Mouse (Mus musculus) midbrain, embryonic 11.5 days (tissue): ENCODE results near the gene Sf3a2. TPM values are rescaled to one million over a fixed set of nuclear protein-coding genes. Genes with fewer than 3 reads are reported as not detected.

Source experiments
- ATAC-seq: fragments of 200-750 bp; cut with Nextera tagmentation; 2 replicates; pipeline ENCODE4 v1.8.0; 2017; ENCODE audit warnings: moderate TSS enrichment, moderate library complexity; ENCODE audit not compliant: low FRiP score
- DNase-seq: peaks from one replicate; pipeline ENCODE4 v3.0.0; 2015; ENCODE audit warnings: low spot score; ENCODE audit errors: missing footprints
- H3K27ac ChIP-seq: fragments of 300-500 bp; sonication (generic); 2 replicates; pipeline ENCODE4 v1.5.1; 2014; ENCODE audit warnings: low read depth, low read length
- H3K27me3 ChIP-seq: fragments of 300-500 bp; sonication (generic); 2 replicates; pipeline ENCODE4 v1.6.1; 2014; ENCODE audit warnings: mild to moderate bottlenecking, low read length, moderate library complexity, mixed read lengths; ENCODE audit not compliant: control insufficient read depth, insufficient read depth
- H3K36me3 ChIP-seq: fragments of 300-500 bp; sonication (generic); 2 replicates; pipeline ENCODE4 v1.6.1; 2014; ENCODE audit warnings: mild to moderate bottlenecking, low read length, moderate library complexity, mixed read lengths; ENCODE audit not compliant: control insufficient read depth, insufficient read depth
- H3K4me1 ChIP-seq: fragments of 300-500 bp; sonication (generic); 2 replicates; pipeline ENCODE4 v1.6.1; 2014; ENCODE audit warnings: low read length; ENCODE audit not compliant: control insufficient read depth, insufficient read depth
- H3K4me2 ChIP-seq: fragments of 300-500 bp; sonication (generic); 2 replicates; pipeline ENCODE4 v1.6.1; 2014; ENCODE audit warnings: mild to moderate bottlenecking, moderate library complexity
- H3K4me3 ChIP-seq: fragments of 300-500 bp; sonication (generic); 2 replicates; pipeline ENCODE4 v1.5.1; 2014; ENCODE audit warnings: low read depth, low read length
- H3K9ac ChIP-seq: fragments of 300-500 bp; sonication (generic); 2 replicates; pipeline ENCODE4 v1.6.1; 2014; ENCODE audit warnings: low read length
- H3K9me3 ChIP-seq: fragments of 300-500 bp; sonication (generic); 2 replicates; pipeline ENCODE4 v1.6.1; 2016; ENCODE audit warnings: low read length; ENCODE audit not compliant: control insufficient read depth
- WGBS: fragments of 180-500 bp; shearing (Covaris S2); extraction: QIAGEN DNeasy Blood & Tissue Kit; methylation state at CpG from one replicate; pipeline ENCODE4 v1.1.7; 2014; 5-methylcytosine and 5-hydroxymethylcytosine counted together
- polyA plus RNA-seq: library from polyadenylated mRNA; unstranded; fragments of >200 nt; fragmentation: Nextera tagmentation; extraction: Ambion mirVana; gene quantifications from 2 replicates; pipeline ENCODE4 v1.2.1, GENCODE M21; 2014

Sf3a2 gene
- polyA plus RNA-seq, 1 experiment from 2014 or later, result 104 TPM

- Histone ChIP-seq H3K36me3 (peaks cover 24% of the 10 kb centered on the region), H3K9me3 (no peaks in the 10 kb centered on the region), H3K4me3 (peak overlapping the region; percentile 40), H3K9ac (peak overlapping the region; percentile 75), H3K4me1 (peaks cover 25% of the 10 kb centered on the region), H3K27me3 (peaks cover 30% of the 10 kb centered on the region), H3K27ac (no peak overlapping the region; the same call in 1 of the 2 replicates), H3K4me2 (peak overlapping the region; percentile 91)
- ATAC-seq (peak; percentile 8; the same call in 1 of the 2 replicates), DNase-seq (no peak)
- 37% methylated on average over 34 of the region's 34 CpGs for WGBS
Measured at GRCm38 (mm10) chr10:80806341-80807056, 8.5 kb downstream of the Sf3a2 start.

- DNase-seq (peak; percentile 96), ATAC-seq (peak; percentile 82)
- H3K9ac ChIP-seq, result peak overlapping the region; percentile 75
- peaks cover 25% of the 10 kb centered on the region for H3K4me1 ChIP-seq
- peak overlapping the region; percentile 91 for H3K4me2 ChIP-seq
- H3K36me3 ChIP-seq, result peaks cover 24% of the 10 kb centered on the region
- H3K27ac ChIP-seq, result peak overlapping the region; percentile 20; the same call in 1 of the 2 replicates
- H3K27me3 ChIP-seq, result peaks cover 30% of the 10 kb centered on the region
- WGBS, result under 1% methylated on average over 58 of the region's 58 CpGs
- H3K9me3 ChIP-seq, result no peaks in the 10 kb centered on the region
- H3K4me3 ChIP-seq, result peak overlapping the region; percentile 40
Measured at GRCm38 (mm10) chr10:80807057-80807627, 9.1 kb downstream of the Sf3a2 start.

DNA sequence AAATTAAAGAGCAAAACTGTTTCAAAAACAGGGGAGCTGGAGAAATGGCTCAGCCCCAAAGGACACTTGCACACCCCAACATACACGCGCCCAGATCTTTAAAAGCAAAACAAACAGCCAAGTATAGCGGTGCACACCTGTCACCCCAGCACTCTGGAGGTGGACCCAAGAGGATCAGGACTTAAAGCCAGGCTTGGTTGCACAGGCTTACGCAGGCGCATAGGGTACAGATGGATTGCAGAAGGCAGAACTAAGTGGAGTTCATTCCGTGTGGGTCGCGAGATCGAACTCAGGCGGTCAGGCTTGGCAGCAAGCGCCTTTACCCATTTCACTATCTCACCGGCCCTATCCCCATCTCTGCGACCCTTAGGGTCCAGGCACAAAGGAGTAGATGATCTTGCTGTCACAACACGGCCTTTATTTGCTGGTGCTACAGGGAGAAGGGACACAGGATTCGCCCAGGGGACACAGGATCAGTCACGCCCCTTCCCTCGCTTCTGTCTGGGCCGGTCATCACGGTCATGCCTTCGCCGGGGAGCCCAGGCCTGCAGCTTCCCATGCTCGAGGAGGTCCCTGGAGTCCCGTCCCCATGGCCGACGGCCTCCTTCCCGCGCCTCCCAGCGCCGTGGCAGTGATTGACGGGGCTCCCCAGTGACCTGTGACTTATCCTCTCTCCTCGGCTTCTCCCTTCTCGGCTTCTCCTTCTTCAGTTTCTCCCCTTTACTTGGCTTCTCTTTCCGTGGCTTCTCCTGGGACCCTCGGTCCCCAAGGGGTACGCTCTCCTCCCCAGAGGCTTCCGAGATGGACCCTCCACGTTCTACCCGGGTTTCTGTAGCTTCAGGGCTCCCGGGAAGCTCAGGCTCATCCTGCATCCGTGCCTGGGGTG, 10.3 kb downstream of the Sf3a2 start:
- H3K4me3 ChIP-seq, result peak overlapping the region; percentile 6; the same call in 1 of the 2 replicates
- 20% methylated on average over 40 of the region's 40 CpGs for WGBS
- H3K27ac ChIP-seq, result no peak overlapping the region
- H3K9ac ChIP-seq, result peak overlapping the region; percentile 24; the same call in 1 of the 2 replicates
- ATAC-seq (no peak), DNase-seq (peak; percentile 91)
- H3K27me3 ChIP-seq, result peaks cover 30% of the 10 kb centered on the region
- peaks cover 25% of the 10 kb centered on the region for H3K4me1 ChIP-seq
- peak overlapping the region; percentile 29; the same call in 1 of the 2 replicates for H3K4me2 ChIP-seq
- peaks cover 13% of the 10 kb centered on the region for H3K36me3 ChIP-seq
- no peaks in the 10 kb centered on the region for H3K9me3 ChIP-seq

- peaks cover 6% of the 10 kb centered on the region for H3K36me3 ChIP-seq
- H3K4me2 ChIP-seq, result peak overlapping the region; percentile 29; the same call in 1 of the 2 replicates
- peak; percentile 90 for DNase-seq
- no peaks in the 10 kb centered on the region for H3K9me3 ChIP-seq
- WGBS, result 9% methylated on average over 18 of the region's 18 CpGs
- H3K4me3 ChIP-seq, result peak overlapping the region; percentile 6; the same call in 1 of the 2 replicates
- no peak for ATAC-seq
- H3K9ac ChIP-seq, result peak overlapping the region; percentile 24; the same call in 1 of the 2 replicates
- peaks cover 25% of the 10 kb centered on the region for H3K4me1 ChIP-seq
- H3K27ac ChIP-seq, result no peak overlapping the region
- peaks cover 30% of the 10 kb centered on the region for H3K27me3 ChIP-seq
Measured at GRCm38 (mm10) chr10:80808985-80809632, 11.1 kb downstream of the Sf3a2 start.

DNA sequence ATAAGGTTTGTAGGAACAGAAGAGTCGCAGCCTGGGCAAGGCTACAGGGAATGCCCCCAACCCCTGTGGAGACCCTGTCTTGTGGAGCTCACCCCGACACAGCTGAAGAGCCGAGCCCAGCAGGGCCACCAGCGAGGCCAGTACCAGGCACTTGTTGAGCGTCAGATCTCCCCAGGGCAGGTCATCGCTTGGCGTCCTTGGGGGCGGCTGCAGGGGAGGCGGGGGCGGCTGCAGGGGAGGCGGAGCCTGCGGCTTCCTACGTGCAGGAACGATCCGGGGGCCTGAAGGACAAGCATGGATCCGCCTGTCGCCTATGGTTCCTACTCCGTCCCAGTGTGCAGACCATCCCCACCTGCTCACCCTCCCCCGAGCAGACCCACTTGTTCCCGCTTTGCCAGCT, 12.1 kb downstream of the Sf3a2 start:
- H3K27ac ChIP-seq, result no peak overlapping the region
- no peaks in the 10 kb centered on the region for H3K36me3 ChIP-seq
- H3K4me2 ChIP-seq, result no peak overlapping the region
- peaks cover 25% of the 10 kb centered on the region for H3K4me1 ChIP-seq
- no peak overlapping the region for H3K4me3 ChIP-seq
- ATAC-seq, result no peak
- no peak overlapping the region for H3K9ac ChIP-seq
- WGBS, result 8% methylated on average over 20 of the region's 20 CpGs
- H3K27me3 ChIP-seq, result peaks cover 30% of the 10 kb centered on the region
- DNase-seq, result no peak
- H3K9me3 ChIP-seq, result no peaks in the 10 kb centered on the region

DNA sequence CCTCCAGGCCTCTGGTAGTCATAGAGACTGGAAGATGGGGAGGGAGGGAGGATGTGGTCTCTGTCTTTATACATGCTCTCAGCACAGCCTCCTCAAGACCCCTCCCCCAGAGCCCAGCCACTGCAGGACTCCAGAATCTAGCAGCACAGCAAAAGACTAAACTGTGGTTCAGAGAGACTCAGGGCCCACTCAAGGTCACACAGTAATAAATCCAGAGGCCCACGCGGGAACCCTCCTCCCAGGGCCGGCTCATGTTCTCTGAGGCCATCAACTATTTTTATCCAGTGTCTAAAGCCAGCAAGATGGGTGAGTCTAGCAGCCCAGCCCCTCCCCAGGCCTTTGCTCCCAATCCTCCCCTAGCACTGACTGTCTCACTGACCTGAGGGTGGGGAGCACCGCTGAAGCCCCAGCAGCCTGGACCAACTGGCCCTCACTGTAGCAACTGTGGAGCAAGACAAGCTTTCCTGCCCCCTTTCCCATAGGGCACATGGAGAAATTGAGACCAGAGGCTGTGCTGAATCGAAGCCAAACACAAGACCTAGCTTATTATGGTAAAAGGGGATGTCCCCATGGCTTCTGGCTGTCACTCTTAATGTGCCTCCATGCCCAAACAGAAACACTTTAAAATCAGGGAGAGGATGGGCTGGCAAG, 14.5 kb downstream of the Sf3a2 start:
- no peak overlapping the region for H3K4me3 ChIP-seq
- no peak for ATAC-seq
- peaks cover 23% of the 10 kb centered on the region for H3K27me3 ChIP-seq
- no peak overlapping the region for H3K27ac ChIP-seq
- peaks cover 15% of the 10 kb centered on the region for H3K4me1 ChIP-seq
- no peak overlapping the region for H3K4me2 ChIP-seq
- no peak for DNase-seq
- no peak overlapping the region for H3K9ac ChIP-seq
- H3K36me3 ChIP-seq, result no peaks in the 10 kb centered on the region
- no peaks in the 10 kb centered on the region for H3K9me3 ChIP-seq
- 69% methylated on average over 5 of the region's 5 CpGs for WGBS

- H3K27me3 ChIP-seq, result peaks cover 16% of the 10 kb centered on the region
- 79% methylated on average over 4 of the region's 4 CpGs for WGBS
- DNase-seq (no peak), ATAC-seq (no peak)
- H3K4me2 ChIP-seq, result no peak within 1 kb of the TSS
- no peak within 1 kb of the TSS for H3K9ac ChIP-seq
- no peak within 1 kb of the TSS for H3K27ac ChIP-seq
- no peaks in the 10 kb centered on the region for H3K9me3 ChIP-seq
- H3K36me3 ChIP-seq, result no peaks in the 10 kb centered on the region
- peaks cover 7% of the 10 kb centered on the region for H3K4me1 ChIP-seq
- H3K4me3 ChIP-seq, result no peak within 1 kb of the TSS
Measured at GRCm38 (mm10) chr10:80813366-80813765, 15.4 kb downstream of the Sf3a2 start, which contains the start of gene Jsrp1. Gene Jsrp1 (minus strand): TSS chr10:80813498.

DNA sequence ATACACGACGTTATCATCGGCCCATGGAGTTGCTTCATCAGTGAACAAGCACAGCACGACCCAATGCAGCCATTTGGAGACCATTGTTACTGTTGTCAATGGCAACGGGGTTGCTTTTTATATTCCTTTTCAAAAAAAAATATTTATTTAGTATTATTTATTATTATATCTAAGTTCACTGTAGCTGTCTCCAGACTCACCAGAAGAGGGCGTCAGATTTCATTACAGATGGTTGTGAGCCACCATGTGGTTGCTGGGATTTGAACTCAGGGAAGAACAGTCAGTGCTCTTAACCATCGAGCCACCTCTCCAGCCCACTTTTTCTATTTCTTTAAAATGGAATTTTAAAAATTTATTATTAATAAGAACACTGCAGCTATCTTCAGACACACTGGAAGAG, 16.8 kb downstream of the Sf3a2 start:
- peaks cover 5% of the 10 kb centered on the region; the same call in 1 of the 2 replicates for H3K27me3 ChIP-seq
- no peaks in the 10 kb centered on the region for H3K36me3 ChIP-seq
- 73% methylated on average over 7 of the region's 7 CpGs for WGBS
- no peak overlapping the region for H3K9ac ChIP-seq
- no peaks in the 10 kb centered on the region for H3K9me3 ChIP-seq
- DNase-seq (no peak), ATAC-seq (no peak)
- H3K4me3 ChIP-seq, result no peak overlapping the region
- no peak overlapping the region for H3K4me2 ChIP-seq
- H3K27ac ChIP-seq, result no peak overlapping the region
- no peaks in the 10 kb centered on the region for H3K4me1 ChIP-seq
